Mouse (Mus musculus) liver, adult 2 months (tissue): ENCODE data around the gene Map1lc3a.

Experiments
- CTCF ChIP-seq: fragments of 200-500 bp; IDR thresholded peaks from 2 replicates; pipeline ENCODE4 v1.5.1; 2011; ENCODE audit warnings: low read depth, low read length, control low read depth
- POLR2A ChIP-seq: fragments of 200-500 bp; IDR thresholded peaks from 2 replicates; pipeline ENCODE4 v1.6.1; 2011; ENCODE audit warnings: low read length, control low read depth; ENCODE audit not compliant: insufficient read depth; ENCODE audit errors: extremely low read depth

DNA sequence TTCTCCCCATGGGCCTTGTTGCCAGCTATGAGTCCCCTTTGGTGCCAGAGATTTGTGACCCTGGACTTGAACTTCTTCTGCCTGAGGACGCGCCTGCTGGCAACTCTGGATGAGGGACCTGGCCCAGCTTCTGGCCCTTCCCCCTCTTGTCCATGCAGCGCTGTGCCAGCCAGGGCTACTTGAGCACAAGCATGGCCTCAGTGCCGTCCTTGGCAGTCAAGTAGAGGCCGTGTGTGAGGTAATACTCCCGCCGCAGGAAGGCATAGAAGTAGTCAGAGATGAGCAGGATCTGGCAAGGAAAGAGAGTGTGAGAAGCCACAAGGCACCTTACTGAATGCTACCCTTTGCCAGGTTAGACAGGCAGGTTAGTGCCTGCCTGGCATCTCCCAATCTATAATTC, 2.3 kb downstream of the Map1lc3a start:
- TF ChIP-seq POLR2A (no peak), CTCF (no peak)
